Mouse (Mus musculus) retina, postnatal 1 day (tissue): ENCODE measurements around the gene Vmn1r65.
"Not testable (repeated sequence)": the region's sequence is repeated elsewhere in the genome, so short reads cannot be mapped to it uniquely, and the experiment has no call there.

Experiments
- DNase-seq: peaks from one replicate; pipeline ENCODE4 v3.0.0-alpha.2; 2012

Gene Vmn1r65

GRCm38 (mm10) chr7:6010910-6011309, at the start of gene Vmn1r65:
Gene Vmn1r65, minus strand, starts transcription at chr7:6011010.
- no peak for DNase-seq

- DNase-seq: no peak
Observed at GRCm38 (mm10) chr7:6044861-6045260, 34.1 kb upstream of the Vmn1r65 start, which contains the start of gene Nlrp4c. Gene Nlrp4c, plus strand, starts transcription at chr7:6045161.

DNA sequence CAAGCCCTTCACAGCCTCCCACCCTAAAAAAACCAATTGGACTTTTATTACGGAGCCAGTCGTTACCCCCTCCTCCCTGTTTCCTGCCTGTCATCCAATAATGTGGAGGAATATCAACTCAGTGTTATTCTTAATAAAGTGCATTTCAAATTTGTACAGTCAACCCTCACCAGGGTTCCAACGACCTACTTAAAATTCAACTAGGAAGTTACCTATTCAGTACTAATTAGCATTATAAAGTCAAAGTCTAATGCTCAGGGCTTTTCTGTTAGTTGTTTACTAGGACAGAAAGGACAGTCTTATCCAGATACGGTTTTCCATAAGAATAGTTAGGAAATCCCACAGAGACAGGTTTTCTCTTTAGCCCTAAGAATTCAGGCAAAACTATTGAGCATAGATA, 28.4 kb downstream of the Vmn1r65 start:
- not testable (repeated sequence) for DNase-seq

DNA sequence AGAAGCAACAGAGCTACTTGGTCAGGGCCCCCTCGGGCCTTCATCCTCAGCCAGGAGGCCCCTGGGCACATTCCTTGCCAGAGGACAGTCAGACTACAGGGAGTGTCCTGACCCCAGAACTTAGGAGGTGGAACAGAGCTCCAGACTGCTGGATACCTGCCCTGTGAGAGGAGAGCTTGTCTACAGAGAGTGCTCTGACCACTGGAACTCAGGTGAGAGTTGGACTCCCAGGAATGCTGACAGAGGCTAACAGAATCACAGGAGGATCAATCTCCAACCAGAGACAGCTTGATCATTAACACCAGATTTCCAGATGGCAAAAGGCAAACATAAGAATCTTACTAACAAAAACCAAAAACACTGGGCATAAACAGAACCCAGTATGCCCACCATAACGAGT, 38.3 kb downstream of the Vmn1r65 start:
- not testable (repeated sequence) for DNase-seq
